Mouse (Mus musculus) forebrain, embryonic 15.5 days (tissue): ENCODE measurements at regions not wholly inside any gene's neighbourhood (a gene's known extent, or its start where the extent isn't known, plus 50 kb on each side); places are given as distances from the start of the nearest gene placed in this dataset.

ENCODE experiments used
- ATAC-seq: fragments of 200-750 bp; cut with Nextera tagmentation; replicated peaks from 2 replicates; pipeline ENCODE4 v1.8.0; 2017; ENCODE audit warnings: mild to moderate bottlenecking, moderate TSS enrichment, moderate library complexity
- H3K27ac ChIP-seq: fragments of 300-500 bp; sonication (generic); replicated peaks from 2 replicates; pipeline ENCODE4 v1.5.1; 2015; ENCODE audit warnings: mild to moderate bottlenecking, inconsistent platforms
- H3K27me3 ChIP-seq: fragments of 300-500 bp; sonication (generic); 2 replicates; pipeline ENCODE4 v1.6.1; 2015; ENCODE audit warnings: inconsistent platforms
- H3K36me3 ChIP-seq: fragments of 300-500 bp; sonication (generic); 2 replicates; pipeline ENCODE4 v1.6.1; 2015; ENCODE audit warnings: mild to moderate bottlenecking, inconsistent platforms
- H3K4me1 ChIP-seq: fragments of 300-500 bp; sonication (generic); 2 replicates; pipeline ENCODE4 v1.6.1; 2015; ENCODE audit warnings: inconsistent platforms
- H3K4me2 ChIP-seq: fragments of 300-500 bp; sonication (generic); replicated peaks from 2 replicates; pipeline ENCODE4 v1.6.1; 2015; ENCODE audit warnings: mild to moderate bottlenecking, inconsistent platforms
- H3K4me3 ChIP-seq: fragments of 300-500 bp; sonication (generic); 2 replicates; pipeline ENCODE4 v1.5.1; 2015; ENCODE audit warnings: mild to moderate bottlenecking, inconsistent platforms
- H3K9ac ChIP-seq: fragments of 300-500 bp; sonication (generic); replicated peaks from 2 replicates; pipeline ENCODE4 v1.6.1; 2015; ENCODE audit warnings: mild to moderate bottlenecking, inconsistent platforms
- H3K9me3 ChIP-seq: fragments of 300-500 bp; sonication (generic); 2 replicates; pipeline ENCODE4 v1.6.1; 2016; ENCODE audit warnings: inconsistent platforms
- WGBS: fragments of 180-500 bp; shearing (Covaris S2); methylation state at CpG from one replicate; pipeline ENCODE4 v1.1.7; 2015; ENCODE audit warnings: mixed read lengths; 5-methylcytosine and 5-hydroxymethylcytosine counted together

DNA sequence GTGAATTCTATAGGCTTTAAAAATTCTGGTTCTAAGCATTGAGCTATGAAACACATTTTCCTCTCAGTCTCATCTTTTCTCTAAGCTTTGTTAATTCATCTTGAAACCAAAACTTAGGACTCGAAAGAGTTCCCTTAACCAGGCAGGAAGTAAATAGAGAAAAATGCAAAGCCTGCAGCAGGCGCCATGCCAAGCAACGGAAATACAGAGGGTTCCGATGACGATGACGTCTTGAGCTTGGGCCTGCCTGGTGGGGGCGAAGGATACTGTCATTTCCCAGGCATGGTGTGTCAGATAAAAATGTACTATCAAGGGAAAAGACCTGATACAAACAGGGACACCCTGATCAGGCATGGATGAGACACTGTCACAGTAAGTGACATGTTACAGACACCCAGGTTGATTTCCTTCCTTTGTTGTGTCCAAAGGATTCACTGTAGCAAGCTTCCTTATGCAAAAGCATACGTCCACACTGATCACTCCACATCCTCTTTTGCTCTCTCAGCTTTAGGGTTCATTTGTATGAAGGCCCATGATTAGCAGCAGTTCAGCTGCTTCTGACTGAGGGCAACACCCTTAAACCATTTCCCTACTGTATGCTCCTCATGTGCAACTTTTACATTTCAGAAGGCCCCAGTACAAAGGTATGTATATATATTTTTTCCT is 135.0 kb downstream of the Cemip2 start:
- Histone ChIP-seq H3K4me1 (no peaks in the 10 kb centered on the region), H3K9me3 (no peaks in the 10 kb centered on the region), H3K36me3 (no peaks in the 10 kb centered on the region), H3K27me3 (no peaks in the 10 kb centered on the region), H3K4me2 (no peak overlapping the region), H3K4me3 (no peak overlapping the region), H3K27ac (no peak overlapping the region), H3K9ac (no peak overlapping the region)
- 88% methylated on average over 8 of the region's 8 CpGs for WGBS
- no peak for ATAC-seq

DNA sequence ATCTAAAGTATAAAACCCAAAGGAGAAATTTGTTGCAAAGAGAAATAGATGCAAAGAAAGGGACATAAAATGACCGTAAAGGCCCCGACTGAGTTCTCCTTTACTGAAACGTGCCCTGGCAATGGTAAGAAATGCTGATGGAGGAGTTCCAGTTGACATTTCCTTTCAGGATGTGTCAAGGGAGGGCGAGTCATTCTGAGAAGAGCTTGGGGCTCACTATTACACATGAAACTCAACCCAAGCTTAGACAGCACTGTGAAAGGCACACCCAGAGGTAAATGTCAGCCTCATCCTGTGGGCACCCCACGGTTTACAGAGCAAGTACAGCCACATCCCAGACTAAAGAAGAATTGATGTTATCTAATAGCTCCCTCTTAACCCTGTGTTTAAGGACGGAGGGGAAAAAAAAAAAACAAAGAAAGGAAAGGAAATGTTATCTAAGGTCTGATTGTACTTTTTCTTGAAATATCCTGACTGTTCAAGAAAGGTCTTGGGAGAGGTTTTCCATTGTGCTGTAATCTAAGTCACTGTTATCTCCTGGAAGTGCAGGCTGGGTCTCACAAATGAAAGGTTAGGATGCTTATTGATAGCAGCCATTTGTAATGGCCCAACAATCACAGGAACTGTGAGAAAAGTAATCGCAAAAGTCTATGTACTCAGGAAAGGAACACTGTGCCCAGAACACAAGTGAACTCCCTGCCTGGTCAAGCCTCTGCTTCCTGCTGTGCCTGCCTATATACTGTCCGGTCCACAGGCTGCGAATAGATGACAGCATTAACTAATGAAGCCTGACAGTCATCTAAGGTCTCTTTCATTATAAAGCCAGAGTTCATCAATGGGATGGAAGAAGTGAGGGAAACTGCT is 135.8 kb downstream of the Cemip2 start:
- ATAC-seq: no peak
- Histone ChIP-seq H3K27ac (no peak overlapping the region), H3K27me3 (no peaks in the 10 kb centered on the region), H3K9me3 (no peaks in the 10 kb centered on the region), H3K9ac (no peak overlapping the region), H3K36me3 (no peaks in the 10 kb centered on the region), H3K4me1 (no peaks in the 10 kb centered on the region), H3K4me3 (no peak overlapping the region), H3K4me2 (no peak overlapping the region)
- WGBS: 57% methylated on average over 9 of the region's 9 CpGs

DNA sequence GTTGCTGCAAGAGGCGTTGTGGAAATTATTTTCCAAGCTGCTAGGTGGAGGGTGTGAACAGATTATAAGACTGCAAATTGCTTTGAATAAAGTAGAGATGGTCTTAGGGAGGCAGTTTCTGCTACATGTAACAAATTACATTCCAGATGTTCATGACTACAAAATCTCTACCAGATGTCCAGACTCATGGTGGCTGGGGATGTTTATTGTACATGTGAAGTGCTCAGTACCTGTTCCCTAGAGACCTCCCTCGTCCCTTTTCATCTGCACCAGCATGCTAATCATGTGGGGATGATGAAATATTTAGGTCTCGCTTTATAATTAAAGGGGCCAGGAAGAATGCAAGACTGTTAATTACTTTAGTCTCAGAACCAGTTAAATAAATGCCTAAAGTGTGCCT is 136.5 kb downstream of the Cemip2 start:
- no peak overlapping the region for H3K27ac ChIP-seq
- 52% methylated on average over 3 of the region's 3 CpGs for WGBS
- H3K27me3 ChIP-seq: no peaks in the 10 kb centered on the region
- no peak overlapping the region for H3K4me2 ChIP-seq
- H3K9ac ChIP-seq: no peak overlapping the region
- no peak for ATAC-seq
- no peak overlapping the region for H3K4me3 ChIP-seq
- H3K4me1 ChIP-seq: no peaks in the 10 kb centered on the region
- no peaks in the 10 kb centered on the region for H3K36me3 ChIP-seq
- H3K9me3 ChIP-seq: no peaks in the 10 kb centered on the region

DNA sequence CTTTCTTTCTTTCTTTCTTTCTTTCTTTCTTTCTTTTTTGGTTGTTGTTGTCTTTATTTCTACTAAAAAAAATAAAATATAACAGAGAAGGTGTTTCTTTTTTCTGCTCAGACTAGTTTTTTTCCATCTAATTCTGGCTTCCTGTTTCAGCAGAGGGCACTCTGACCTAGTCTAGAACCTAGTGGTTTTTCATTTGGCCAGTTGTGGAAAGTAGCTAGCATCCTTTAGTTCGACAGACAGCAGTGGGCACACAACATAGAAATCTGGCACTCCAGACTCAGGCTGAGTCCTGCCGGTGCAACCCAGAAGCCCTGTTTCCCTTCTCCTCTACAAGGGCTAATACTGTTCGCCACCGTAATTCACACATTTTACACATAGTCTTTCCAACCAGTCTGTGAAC is 140.0 kb downstream of the Cemip2 start:
- H3K27ac ChIP-seq: no peak overlapping the region
- H3K9me3 ChIP-seq: no peaks in the 10 kb centered on the region
- no peak overlapping the region for H3K9ac ChIP-seq
- ATAC-seq: no peak
- H3K36me3 ChIP-seq: no peaks in the 10 kb centered on the region
- no peak overlapping the region for H3K4me3 ChIP-seq
- no peaks in the 10 kb centered on the region for H3K4me1 ChIP-seq
- WGBS: 87% methylated on average over 4 of the region's 4 CpGs
- no peak overlapping the region for H3K4me2 ChIP-seq
- H3K27me3 ChIP-seq: no peaks in the 10 kb centered on the region

DNA sequence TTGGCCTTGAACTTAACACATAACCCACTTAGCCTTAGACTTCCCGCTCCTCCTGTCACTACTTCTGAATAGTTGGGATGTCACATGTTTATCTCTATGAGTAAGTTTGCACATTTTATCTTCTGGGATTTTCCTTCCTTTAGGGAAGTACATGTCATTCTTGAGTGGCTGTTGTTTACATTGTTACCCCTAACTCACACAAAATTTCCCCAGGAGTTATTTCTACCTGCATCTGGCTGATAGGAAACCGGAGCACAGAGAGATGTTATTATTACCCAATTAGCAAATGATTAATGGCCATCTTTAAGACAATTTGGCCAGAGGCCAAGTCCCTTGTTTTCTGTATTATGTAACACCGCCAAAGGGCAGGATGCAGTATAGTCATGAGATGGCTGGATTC is 140.9 kb downstream of the Cemip2 start:
- Histone ChIP-seq H3K27me3 (no peaks in the 10 kb centered on the region), H3K9me3 (no peaks in the 10 kb centered on the region), H3K27ac (no peak overlapping the region), H3K36me3 (no peaks in the 10 kb centered on the region), H3K4me2 (no peak overlapping the region), H3K4me3 (no peak overlapping the region), H3K4me1 (no peaks in the 10 kb centered on the region), H3K9ac (no peak overlapping the region)
- ATAC-seq: no peak
- WGBS: 55% methylated on average over 3 of the region's 3 CpGs

DNA sequence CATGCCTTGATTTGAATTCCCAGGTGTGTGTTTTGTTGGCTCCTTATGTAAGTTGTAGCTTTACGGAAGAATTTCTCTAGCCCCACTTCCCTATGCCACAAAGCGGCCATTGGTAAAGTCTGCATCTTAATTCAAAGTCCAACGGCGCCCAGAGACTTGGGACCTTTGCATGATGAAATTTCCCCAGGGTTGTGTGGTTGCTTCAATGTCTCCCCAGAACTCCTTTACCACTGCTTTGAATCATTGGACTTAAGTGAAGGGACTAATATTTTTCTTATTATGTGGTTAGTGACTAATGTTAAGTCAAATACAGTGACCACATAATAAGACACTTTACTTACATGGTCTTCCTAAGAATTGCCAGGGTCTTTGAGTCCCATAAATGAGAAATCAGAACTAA is 162.0 kb downstream of the Cemip2 start:
- no peak overlapping the region for H3K27ac ChIP-seq
- no peak overlapping the region for H3K9ac ChIP-seq
- no peak overlapping the region for H3K4me3 ChIP-seq
- H3K27me3 ChIP-seq: no peaks in the 10 kb centered on the region
- H3K4me2 ChIP-seq: no peak overlapping the region
- no peaks in the 10 kb centered on the region for H3K36me3 ChIP-seq
- no peak for ATAC-seq
- no peaks in the 10 kb centered on the region for H3K9me3 ChIP-seq
- 97% methylated on average over 4 of the region's 4 CpGs for WGBS
- H3K4me1 ChIP-seq: no peaks in the 10 kb centered on the region

DNA sequence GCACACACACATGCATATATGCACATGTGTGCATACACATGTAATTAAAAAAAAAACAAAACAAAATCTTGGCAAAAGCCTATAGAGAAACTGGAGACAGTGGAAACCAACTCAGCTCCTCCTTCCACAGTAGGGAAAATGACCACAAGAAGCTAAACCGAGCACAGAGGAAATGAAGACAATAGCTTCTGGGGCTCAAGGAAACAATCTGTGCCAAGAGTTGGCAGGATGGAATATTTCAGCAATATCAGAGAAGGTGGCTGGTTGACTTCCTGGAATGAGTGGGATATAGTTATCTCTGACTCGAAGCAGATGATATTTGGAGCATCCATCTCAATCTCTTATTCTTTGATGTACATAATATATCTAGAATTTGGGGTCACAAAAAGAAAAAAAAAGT is 163.6 kb downstream of the Cemip2 start:
- WGBS: 58% methylated on average over 2 of the region's 2 CpGs
- no peaks in the 10 kb centered on the region for H3K27me3 ChIP-seq
- ATAC-seq: no peak
- no peaks in the 10 kb centered on the region for H3K4me1 ChIP-seq
- no peak overlapping the region for H3K27ac ChIP-seq
- H3K9me3 ChIP-seq: no peaks in the 10 kb centered on the region
- H3K9ac ChIP-seq: no peak overlapping the region
- H3K36me3 ChIP-seq: no peaks in the 10 kb centered on the region
- no peak overlapping the region for H3K4me2 ChIP-seq
- no peak overlapping the region for H3K4me3 ChIP-seq

DNA sequence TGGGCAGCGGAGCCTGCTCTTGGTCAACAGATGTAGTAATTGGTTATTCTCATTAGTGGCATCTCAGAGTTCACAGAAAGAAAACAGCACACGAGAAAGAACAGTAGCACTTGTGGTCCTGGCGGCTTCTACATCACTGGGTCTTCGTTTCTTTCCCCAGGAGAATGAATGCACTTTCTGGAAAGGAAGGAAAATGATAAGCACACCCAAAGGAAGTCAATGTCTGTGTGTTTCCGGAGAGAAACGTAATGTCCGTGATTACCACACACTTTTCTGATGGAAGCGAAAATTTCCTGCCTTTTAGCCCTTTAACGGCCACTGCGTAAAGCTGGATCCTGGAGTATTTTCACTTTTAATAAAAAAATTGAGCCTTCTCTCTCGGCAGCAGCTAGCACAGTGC is 164.1 kb downstream of the Cemip2 start:
- Histone ChIP-seq H3K9ac (no peak overlapping the region), H3K4me3 (no peak overlapping the region), H3K4me1 (no peaks in the 10 kb centered on the region), H3K4me2 (no peak overlapping the region), H3K27me3 (no peaks in the 10 kb centered on the region), H3K36me3 (no peaks in the 10 kb centered on the region), H3K9me3 (no peaks in the 10 kb centered on the region), H3K27ac (no peak overlapping the region)
- 48% methylated on average over 11 of the region's 11 CpGs for WGBS
- no peak for ATAC-seq

DNA sequence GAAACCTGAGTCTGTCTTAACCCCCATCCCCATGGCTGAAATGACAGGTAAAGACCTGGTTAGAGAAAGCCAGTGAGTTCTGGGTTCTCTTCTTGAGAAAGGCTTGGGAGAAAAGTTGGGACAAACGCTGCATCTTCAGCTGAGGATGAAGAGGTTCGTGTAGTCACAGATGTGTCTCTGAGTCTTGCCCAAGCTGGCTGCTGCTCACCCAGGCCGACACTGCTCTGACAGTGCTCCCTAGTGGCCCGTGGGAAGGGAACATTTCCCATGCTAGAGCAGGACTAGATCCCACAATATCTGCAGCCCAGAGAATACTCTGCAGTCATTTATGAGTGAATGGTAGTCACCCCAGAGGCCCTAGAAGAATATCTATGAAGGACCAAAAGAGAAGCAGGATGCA is 165.3 kb downstream of the Cemip2 start:
- Histone ChIP-seq H3K4me1 (no peaks in the 10 kb centered on the region), H3K36me3 (no peaks in the 10 kb centered on the region), H3K4me3 (no peak overlapping the region), H3K27ac (no peak overlapping the region), H3K9me3 (no peaks in the 10 kb centered on the region), H3K27me3 (no peaks in the 10 kb centered on the region), H3K4me2 (no peak overlapping the region), H3K9ac (no peak overlapping the region)
- ATAC-seq: no peak
- WGBS: 67% methylated on average over 4 of the region's 4 CpGs

DNA sequence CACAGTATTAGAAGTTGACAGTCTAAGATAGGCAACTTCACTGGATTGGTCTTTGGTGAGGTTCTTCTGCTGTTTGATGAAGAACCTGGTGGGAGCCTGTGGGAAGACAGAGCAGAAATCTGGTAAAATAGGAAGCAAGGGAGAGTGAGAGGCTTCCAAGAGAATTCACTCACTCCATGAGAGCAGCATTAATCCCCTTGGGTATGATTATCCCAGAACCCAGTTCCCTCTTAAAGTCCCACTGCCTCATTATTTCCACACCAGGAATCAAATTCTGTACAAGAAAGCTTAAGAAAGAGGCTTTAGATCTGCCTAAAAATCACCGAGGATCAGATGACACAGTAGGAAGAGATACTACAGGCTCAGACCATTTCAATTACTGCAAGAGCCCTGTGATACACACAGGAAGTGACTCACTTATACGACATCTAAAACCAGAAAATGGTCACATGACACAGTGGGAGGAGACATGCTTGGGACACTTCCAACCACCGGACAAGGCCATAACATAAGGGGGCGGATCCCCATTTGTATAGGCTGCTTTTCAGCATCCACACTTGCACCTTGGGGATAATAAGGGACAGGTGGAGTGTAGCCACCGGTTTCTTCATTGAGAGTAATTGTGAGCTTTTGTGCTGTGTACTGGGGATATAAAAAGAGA is 168.2 kb downstream of the Cemip2 start:
- no peaks in the 10 kb centered on the region for H3K36me3 ChIP-seq
- H3K9me3 ChIP-seq: no peaks in the 10 kb centered on the region
- ATAC-seq: no peak
- H3K27me3 ChIP-seq: no peaks in the 10 kb centered on the region
- 55% methylated on average over 5 of the region's 5 CpGs for WGBS
- no peaks in the 10 kb centered on the region for H3K4me1 ChIP-seq
- no peak overlapping the region for H3K27ac ChIP-seq
- H3K9ac ChIP-seq: no peak overlapping the region
- H3K4me3 ChIP-seq: no peak overlapping the region
- H3K4me2 ChIP-seq: no peak overlapping the region

DNA sequence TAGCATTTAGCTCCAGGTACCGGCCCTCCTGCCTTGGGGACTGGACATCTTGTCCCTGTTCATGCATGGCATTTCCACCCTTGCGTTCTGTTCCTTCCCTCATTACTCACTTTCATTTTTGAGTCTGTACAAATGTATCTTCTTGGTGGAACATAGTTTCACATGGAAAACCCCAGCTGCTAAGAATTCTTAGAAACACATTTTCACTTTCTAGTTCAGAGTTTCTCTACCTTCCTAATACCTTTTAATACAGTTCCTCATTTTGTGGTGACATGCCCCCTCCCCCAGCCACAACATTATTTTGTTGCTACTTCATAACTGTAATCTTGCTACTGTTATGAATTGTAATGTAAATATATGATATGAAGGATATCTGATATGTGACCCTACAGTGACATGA is 169.9 kb downstream of the Cemip2 start:
- H3K9ac ChIP-seq: no peak overlapping the region
- H3K36me3 ChIP-seq: no peaks in the 10 kb centered on the region
- H3K4me1 ChIP-seq: no peaks in the 10 kb centered on the region
- H3K9me3 ChIP-seq: no peaks in the 10 kb centered on the region
- ATAC-seq: no peak
- H3K4me2 ChIP-seq: no peak overlapping the region
- WGBS: 94% methylated on average over 2 of the region's 2 CpGs
- H3K27ac ChIP-seq: no peak overlapping the region
- no peak overlapping the region for H3K4me3 ChIP-seq
- H3K27me3 ChIP-seq: no peaks in the 10 kb centered on the region

DNA sequence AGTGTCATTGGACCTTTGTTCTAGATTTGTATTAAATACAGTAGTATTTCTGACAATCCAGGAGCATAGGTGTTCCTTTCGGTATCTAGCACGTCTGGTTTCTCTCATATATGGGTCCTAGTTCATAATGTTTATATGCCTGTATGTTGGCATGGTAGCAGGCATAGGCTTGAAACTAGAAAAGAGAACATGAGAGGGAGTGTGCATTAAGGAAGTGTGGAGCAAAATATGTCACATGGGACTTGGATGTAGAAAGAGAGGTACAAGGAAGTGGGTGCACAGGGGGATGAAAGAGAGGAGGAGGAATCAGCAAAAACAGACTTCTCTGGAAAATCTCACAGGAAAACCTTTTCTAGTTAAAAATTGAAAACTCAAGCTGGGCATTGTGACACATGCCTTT is 176.2 kb upstream of the Trpm3 start:
- Histone ChIP-seq H3K4me1 (no peaks in the 10 kb centered on the region), H3K27me3 (no peaks in the 10 kb centered on the region), H3K36me3 (no peaks in the 10 kb centered on the region), H3K27ac (no peak overlapping the region), H3K4me2 (no peak overlapping the region), H3K9ac (no peak overlapping the region), H3K4me3 (no peak overlapping the region), H3K9me3 (no peaks in the 10 kb centered on the region)
- 95% methylated on average over 2 of the region's 2 CpGs for WGBS
- no peak for ATAC-seq
